27 mouse cellular contexts compared by ENCODE assay signal in the genomic region with DNA sequence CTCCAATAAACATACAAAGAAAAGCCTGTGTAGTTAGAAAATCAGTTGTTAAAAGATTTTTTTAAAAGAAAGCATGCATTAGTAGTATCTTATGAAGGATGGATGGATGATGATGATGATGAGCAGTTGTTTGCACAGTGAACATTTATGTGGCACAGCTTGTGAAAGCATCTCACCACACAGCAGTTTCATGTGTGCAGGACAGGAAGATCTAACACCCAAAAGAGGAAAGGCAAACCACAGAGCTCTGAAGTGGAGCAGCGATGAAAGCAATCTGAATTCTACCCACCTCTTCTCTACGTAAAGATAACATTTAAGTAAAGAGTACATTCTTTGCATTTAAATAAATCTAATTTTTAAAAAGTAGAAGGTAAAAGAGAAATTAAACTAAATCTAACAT.
"Had no signal": no experiment of that assay in that cellular context is flagged by ENCODE, and none has a peak within 500 bp of the region (broad histone marks: within the 10 kb centered on the region; RNA-seq: fewer than 3 reads in every experiment).

No protein-coding gene starts in this region.

- H3K27ac ChIP-seq: gastrocnemius, adult 2 months; heart, adult 2 months; heart, embryonic 13.5 days; heart, embryonic 15.5 days; hindbrain, embryonic 10.5 days; hindbrain, embryonic 12.5 days; hindbrain, embryonic 14.5 days; intestine, embryonic 15.5 days; layer of hippocampus, adult 2 months; left cerebral cortex, adult 2 months; limb, embryonic 10.5 days; limb, embryonic 12.5 days; liver, embryonic 13.5 days had no signal

- DNase-seq: gastrocnemius, adult 2 months; gastrocnemius, postnatal 10 days; gastrocnemius, postnatal 25 days; heart, adult 11 months; heart, adult 2 months; heart, postnatal 14 days; heart, postnatal 36 days; kidney, adult 18-20 months; kidney, adult 8-10 months; kidney, postnatal 10 days; kidney, postnatal 25 days; kidney, postnatal 4 days; liver; liver, embryonic 13.5 days had no signal

- H3K4me3 ChIP-seq: gastrocnemius, adult 2 months; heart, adult 2 months; heart, embryonic 13.5 days; heart, embryonic 15.5 days; hindbrain, embryonic 10.5 days; hindbrain, embryonic 12.5 days; intestine, embryonic 15.5 days; layer of hippocampus, adult 2 months; left cerebral cortex, adult 2 months; limb, embryonic 10.5 days; limb, embryonic 12.5 days; liver, embryonic 13.5 days had no signal

- H3K36me3 ChIP-seq: heart, embryonic 13.5 days; heart, embryonic 15.5 days; hindbrain, embryonic 10.5 days; hindbrain, embryonic 12.5 days; intestine, embryonic 15.5 days; limb, embryonic 10.5 days; limb, embryonic 12.5 days; liver, embryonic 13.5 days had no signal

- ATAC-seq: hindbrain, embryonic 16.5 days; inflammation-experienced regulatory T-cells, adult 6 months; intestine, embryonic 15.5 days; intestine, postnatal 0 days had no signal

- H3K27me3 ChIP-seq: heart, embryonic 13.5 days; heart, embryonic 15.5 days; hindbrain, embryonic 12.5 days; intestine, embryonic 15.5 days; limb, embryonic 12.5 days; liver, embryonic 13.5 days had no signal

- H3K4me1 ChIP-seq: heart, embryonic 13.5 days; heart, embryonic 15.5 days; hindbrain, embryonic 10.5 days; hindbrain, embryonic 12.5 days; intestine, embryonic 15.5 days; limb, embryonic 10.5 days; limb, embryonic 12.5 days; liver, embryonic 13.5 days had no signal
